Mouse (Mus musculus) cerebellum, postnatal 4 days (tissue): ENCODE data around the gene Mgme1.

Source experiments
- DNase-seq, 2 experiments: peaks; one replicate each; pipeline ENCODE4 v3.0.0; 2022; ENCODE audit warnings: low spot score in 2 of 2, mixed read lengths in 1 of 2

The Mgme1 gene

DNA sequence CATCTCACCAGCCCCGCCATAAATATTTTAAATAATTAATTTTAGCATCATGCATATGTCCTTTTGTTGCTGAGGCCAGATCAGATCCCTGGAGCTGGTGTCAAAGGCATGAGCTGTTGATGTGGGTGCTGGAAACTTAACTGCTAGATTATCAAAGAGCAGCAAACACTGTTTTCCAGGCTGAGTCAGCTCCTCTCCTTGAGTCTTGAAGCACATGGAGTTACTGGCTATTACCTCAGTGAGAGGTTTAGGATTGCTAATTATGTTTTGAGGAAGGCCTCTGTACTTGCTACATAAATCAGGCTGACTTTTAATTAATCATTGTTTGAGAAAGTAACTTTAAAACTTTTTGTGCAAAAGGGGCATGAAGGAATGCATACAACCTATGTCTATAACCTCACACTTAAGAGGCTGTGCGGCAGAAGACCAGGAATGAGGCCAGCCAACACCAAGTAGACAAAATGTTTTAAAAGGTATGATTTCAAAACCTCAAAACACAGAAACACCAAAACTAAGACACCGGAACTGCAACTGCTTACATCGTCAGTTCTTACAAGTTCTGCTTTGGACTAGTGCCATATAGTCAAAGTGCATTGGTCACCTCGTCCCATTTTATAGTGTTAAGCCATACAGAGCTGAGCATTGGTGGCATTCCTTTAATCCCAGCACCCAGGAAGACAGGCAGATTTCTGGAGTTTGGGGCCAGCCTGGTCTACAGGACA, 5.9 kb upstream of the Mgme1 start:
- DNase-seq: no peak

- no peak for DNase-seq
These were observed 5.4 kb upstream of the Mgme1 start for GRCm38 (mm10) chr2:144265120-144265488.

GRCm38 (mm10) chr2:144265916-144266683, 4.4 kb upstream of the Mgme1 start:
- no peak for DNase-seq

DNA sequence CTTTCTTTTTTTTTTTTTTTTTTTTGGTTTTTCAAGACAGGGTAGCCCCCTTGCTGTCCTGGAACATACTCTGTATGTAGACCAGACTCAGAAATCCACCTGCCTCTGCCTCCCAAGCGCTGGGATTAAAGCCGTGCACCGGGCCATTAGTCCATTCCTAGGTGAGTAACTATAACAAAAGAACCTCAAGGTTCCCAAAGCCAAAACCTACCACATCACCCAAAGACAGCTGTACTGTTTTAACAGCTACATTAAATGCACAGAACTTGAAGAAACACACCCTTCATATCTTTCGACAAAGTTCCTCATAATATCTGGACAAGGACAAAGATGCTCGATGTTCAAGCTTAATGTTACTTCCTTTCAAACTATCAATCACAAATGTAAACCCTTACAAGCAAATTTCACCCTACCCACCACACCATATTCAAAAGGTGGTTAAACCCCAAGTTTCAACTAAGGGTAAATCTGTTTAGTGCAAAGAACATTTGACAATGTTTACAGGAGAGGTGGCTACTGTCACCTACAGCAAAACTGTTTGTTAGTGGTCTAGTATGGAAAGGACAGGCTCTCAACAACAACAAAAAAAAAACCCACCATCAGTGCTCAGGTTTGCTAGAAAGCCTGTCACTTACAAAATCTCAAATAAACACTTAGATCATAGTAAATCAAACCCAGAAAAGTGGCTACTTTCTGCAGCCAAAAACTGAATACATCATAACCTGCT, 3.3 kb upstream of the Mgme1 start:
- DNase-seq: no peak

GRCm38 (mm10) chr2:144267731-144268015, 2.8 kb upstream of the Mgme1 start:
- no peak for DNase-seq

DNA sequence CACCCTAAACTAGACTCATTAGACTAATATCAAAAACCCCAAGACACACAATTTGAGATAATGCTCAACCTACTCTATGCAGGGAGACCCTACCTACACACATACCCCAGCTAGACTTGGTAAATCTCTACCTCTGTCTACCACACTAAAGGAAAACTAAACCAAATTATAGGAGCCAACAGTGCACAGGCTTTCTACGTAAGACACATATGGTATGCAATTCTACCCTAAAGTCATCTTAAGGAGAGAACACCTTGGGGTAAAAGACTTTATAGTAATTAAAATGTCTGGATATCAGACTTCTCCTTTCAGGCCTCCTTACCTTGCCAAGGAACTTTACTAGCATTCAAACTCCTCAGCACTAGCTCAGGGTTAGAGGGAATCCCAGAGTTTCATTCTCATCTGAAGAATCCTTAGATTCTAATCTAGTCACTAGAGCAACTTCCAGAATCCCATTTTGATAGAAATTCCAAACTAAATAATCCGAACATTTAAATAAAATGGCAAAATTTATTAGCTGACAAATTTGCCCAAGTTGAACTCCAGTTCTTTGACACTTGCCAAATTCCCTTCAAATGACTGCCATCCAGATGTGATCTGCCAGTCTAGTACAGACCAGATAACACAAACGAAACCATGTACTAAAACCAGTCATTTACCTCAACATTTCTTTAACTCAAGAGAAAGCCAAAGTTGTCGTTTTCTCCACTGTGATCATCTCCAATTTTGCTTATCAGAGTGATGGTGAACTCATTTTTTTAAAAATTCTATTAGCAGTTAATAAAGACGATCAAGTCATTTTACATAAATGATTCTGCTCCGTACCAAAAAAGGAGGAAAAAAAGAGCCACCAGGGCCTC, 1.8 kb upstream of the Mgme1 start:
- DNase-seq: no peak

- DNase-seq: no peak
These were observed 1.2 kb upstream of the Mgme1 start for GRCm38 (mm10) chr2:144269306-144269650.

DNA sequence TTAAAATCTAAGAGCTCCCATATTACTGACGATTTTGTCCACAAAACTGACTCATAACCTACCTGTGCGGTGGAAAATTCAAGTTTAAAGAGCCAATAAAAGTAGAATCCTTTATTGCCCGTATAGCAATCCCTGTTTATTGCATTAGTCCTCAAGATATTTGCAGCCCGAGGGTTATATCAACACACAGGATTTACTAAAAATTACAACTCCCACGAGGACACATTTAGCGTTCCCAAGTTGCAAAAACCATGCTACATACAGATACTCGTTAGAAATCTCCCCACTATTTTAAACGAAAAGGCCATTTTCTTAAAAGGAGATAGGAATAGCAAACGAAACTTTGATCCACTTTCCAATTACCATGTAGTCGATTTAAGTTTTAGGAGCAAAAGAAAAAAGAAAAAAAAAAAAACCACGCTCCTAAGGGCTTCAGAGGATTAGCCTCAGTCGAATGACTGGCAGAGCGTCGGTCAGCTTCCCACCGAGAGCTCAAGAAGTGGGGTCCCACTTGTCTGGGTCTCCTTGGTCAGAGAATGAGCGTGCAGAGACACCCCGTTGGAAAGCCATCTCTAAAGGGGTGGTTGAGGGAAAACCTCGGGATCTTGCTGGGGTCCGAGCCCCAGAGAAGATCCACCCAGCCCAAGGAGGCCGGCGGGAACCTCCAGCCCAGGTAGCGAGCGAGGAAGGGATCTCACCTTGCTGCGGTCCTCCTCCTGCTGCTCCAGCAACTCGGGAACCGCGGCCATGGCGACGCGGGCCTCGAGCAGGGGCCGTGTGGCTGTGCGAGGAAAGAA, 586 bp upstream of the Mgme1 start:
- DNase-seq: no peak

GRCm38 (mm10) chr2:144272088-144272487, 1.6 kb downstream of the Mgme1 start:
- no peak for DNase-seq

- DNase-seq: no peak
These were observed 4.3 kb downstream of the Mgme1 start for GRCm38 (mm10) chr2:144274741-144275140.

GRCm38 (mm10) chr2:144276885-144277284, 6.4 kb downstream of the Mgme1 start:
- DNase-seq: no peak

- peak in 1 of 2 experiments; percentile 16 for DNase-seq
These were observed 9.3 kb downstream of the Mgme1 start for GRCm38 (mm10) chr2:144279742-144280141.

DNA sequence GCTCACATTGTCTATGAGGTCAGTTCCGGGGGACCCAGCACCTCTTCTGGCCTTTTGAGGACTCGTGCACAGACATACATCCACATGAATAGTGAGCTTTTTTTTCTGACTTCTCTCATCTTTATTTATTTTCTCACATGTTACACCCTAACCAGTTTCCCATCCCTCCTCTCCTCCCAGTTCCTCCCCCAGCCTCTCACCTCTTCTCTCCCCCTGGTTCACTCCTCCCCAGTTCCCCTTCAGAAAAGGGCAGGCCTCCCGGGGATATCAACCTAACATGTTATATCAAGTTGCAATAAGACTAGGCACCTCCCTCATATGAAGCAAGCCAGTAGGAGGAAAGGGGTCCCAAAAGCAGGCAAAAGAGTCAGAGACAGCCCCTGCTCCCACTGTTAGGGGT, 10.1 kb downstream of the Mgme1 start:
- DNase-seq: no peak

DNA sequence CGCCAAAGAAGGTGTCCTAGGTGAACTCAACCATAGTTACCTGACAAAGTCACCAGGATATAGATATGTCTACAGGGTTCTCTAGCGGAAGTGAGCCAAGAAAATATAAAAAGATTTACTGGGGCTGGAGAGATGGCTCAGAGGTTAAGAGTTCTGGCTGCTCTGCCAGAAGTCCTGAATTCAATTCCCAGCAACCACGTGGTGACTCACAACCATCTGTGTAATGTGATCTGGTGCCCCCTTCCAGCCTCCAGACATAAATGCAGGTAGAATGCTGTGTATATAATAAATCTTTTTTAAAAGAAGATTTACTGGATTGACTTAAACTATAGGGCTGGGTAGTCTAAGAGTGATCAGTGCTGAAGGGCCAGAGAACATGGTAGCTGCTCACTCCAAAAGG, 11.0 kb downstream of the Mgme1 start:
- DNase-seq: no peak

DNA sequence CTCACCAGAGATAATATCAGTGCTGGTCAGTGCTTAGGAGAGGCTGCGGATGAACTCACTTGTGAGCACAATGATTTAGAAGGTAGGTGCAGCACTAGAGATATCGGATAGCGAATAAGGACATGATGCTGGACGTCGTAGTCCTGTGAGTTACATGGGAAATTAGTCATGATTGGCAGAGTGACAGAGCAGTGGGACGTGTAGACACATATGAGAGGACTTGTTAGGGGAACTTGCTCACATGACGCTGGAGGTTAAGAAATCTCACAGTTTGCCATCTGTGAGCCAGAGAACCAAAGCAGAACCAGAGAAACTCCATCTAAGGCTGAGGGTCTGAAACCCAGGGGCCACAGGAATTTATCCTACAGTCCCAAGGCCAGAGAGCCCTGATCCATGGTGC, 19.9 kb downstream of the Mgme1 start:
- DNase-seq: no peak

- no peak for DNase-seq
These were observed 21.3 kb downstream of the Mgme1 start for GRCm38 (mm10) chr2:144291600-144292305.

DNA sequence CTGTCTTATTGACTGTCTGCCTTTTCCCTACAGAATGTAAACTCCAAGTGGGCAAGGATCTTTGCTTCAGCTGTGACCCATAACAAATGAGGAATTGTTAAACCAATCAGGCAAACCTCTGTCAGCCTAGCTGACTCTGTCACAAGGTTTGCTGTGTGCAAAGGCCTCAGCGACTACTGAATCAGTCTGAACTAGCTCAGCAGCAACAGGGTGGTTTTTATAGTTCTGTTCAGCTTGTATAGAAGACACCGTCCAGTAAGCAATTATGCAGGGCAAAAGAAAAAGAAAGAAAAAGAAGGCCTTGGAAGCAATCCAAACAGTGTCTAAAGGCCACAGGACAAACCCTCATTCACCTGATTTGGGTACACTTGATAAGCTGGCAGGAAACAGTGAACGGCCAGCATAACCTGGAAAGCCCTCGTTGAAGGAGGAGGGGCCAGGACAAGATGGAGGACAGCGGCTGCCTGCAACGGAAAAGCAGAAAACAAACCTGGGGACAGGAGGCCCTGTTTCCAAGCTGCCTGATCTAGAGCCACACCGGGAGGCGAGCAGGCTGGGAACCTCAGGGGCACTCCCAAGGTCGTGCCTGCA, 24.8 kb downstream of the Mgme1 start:
- no peak for DNase-seq

DNA sequence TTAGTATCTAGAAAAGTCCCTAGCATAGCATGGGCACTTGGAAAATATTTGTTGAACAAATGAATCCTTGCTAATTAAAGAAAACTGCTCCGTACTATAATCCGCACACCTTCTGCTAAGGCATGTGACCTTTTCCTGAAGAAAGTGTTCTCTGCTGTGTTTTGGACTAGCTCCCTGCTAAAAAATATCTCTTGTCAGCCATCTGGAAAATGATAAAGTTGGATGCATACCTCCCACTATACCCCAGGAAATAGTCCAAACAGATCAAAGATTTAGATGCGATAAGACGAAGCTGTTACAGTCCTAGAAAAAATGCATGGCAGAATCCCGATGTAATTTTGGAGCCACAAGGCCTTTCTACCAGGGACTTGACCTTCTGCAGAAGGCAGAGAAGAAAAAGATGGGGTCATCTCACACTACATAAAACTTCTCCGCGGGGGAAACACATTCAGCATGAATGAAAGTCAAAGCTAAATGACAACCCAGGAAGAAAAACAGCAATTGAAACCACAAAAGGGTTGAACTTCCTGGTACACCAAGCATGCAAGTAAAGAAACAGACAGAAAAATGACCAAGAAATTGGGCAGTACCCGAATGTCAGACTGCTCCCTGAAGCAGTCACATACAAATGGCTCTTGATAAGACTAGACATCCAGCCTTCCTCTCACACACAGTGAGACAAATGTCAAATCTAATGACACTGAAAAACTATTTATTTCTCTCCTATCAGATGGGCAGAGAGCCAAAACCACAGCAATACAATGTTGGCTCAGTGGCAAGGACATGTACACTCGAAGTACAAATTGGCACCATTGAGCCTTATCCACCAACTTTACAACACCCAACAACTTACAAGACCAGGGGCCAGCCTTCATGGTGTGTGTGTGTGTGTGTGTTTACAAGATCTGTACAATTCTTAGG, 29.5 kb downstream of the Mgme1 start:
- DNase-seq: no peak

DNA sequence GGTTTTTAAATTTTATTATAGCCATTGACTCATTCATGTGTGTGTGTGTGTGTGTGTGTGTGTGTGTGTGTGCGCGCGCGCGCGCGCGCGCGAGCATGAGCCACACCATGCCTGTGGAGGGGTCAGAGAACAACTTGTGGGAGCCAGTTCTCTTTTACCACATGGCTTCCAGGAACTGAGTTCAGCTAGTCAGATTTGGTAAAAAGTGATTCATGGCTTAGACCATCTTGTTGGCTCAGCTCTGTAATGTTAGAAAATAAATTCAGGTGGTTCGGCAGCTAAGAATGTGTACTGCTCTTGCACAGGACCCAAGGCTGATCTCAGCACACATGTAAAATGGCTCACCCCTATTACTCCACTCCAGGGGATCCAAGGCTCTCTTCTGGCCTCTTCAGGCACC, 30.6 kb downstream of the Mgme1 start:
- DNase-seq: no peak
